9 mouse cellular contexts compared by ENCODE assay signal in genomic region chr1:155121977-155122939, GRCm38 (mm10). TPM values are rescaled to one million over a fixed set of nuclear protein-coding genes. Genes with fewer than 3 reads are reported as not detected.
DNase-seq lines count a peak whose midpoint lies in the region; ATAC-seq lines count a peak whose summit lies in the region.
"Had no signal": no experiment of that assay in that cellular context is flagged by ENCODE, and none has a peak within 500 bp of the region (broad histone marks: within the 10 kb centered on the region; RNA-seq: fewer than 3 reads in every experiment).

No protein-coding gene starts in this region.

- H3K4me2 ChIP-seq in lung, embryonic 16.5 days (ENCODE audit: low read depth, low read length), result peak overlapping the region; percentile 21

- no peaks in the 10 kb centered on the region for H3K27me3 ChIP-seq in lung, embryonic 16.5 days (ENCODE audit: control insufficient read depth, insufficient read depth, low read depth, low read length)
- H3K27me3 ChIP-seq: CH12.LX had no signal

- H3K4me1 ChIP-seq in lung, embryonic 16.5 days (replicated peaks; ENCODE audit: control insufficient read depth, insufficient read depth, low read length), result peaks cover 2% of the 10 kb centered on the region; the same call in 1 of the 2 replicates

- intact Hi-C loops in heart, postnatal 14 days (cut with DNase I), result no loop called here

- DNase-seq in adrenal gland, postnatal 14 days, result peak; percentile 80
- no peak for DNase-seq in adrenal gland, adult 8-10 months
- peak; percentile 22 for DNase-seq in 416B (ENCODE audit: low read depth)
- peak; percentile 70 to 79 for DNase-seq in cerebellum, postnatal 36 days
- DNase-seq in heart, postnatal 14 days, result peak; percentile 77 to 87
- DNase-seq in embryo, embryonic 9.5 days (ENCODE audit: extremely low spot score), result no peak

- H3K9me3 ChIP-seq in lung, embryonic 16.5 days (ENCODE audit: control insufficient read depth, low read length), result no peaks in the 10 kb centered on the region

- H3K27ac ChIP-seq in lung, embryonic 16.5 days (ENCODE audit: low read length), result peak overlapping the region; percentile 84

- ATAC-seq in lung, embryonic 16.5 days (ENCODE audit: low read depth), result peak; percentile 97
- ATAC-seq in erythroid progenitor cell, adult 5-6 weeks (replicated peaks; ENCODE audit: low FRiP score, poor library complexity, severe bottlenecking), result no peak

- no peak overlapping the region for H3K4me3 ChIP-seq in lung, embryonic 16.5 days (ENCODE audit: low read length)

- 49% methylated on average over 21 of the region's 21 CpGs for WGBS in lung, embryonic 16.5 days

- H3K9ac ChIP-seq in lung, embryonic 16.5 days (ENCODE audit: low read length), result no peak overlapping the region

- H3K36me3 ChIP-seq in lung, embryonic 16.5 days (ENCODE audit: control insufficient read depth, insufficient read depth, low read length), result no peaks in the 10 kb centered on the region

RNA-seq across cellular contexts. Expression of gene Ier5, which starts 22.8 kb away (rescaled TPM):
- 11.1 and 12.9 TPM in 2 replicates for total RNA-seq in adrenal gland, postnatal 14 days (2021)
- 10 to 100 TPM in 3 of 4 experiments, 1 to 10 TPM in 1; 7.8 to 11.9 (median 11.2) TPM for total RNA-seq in adrenal gland, adult 8-10 months (2022)
- total RNA-seq in heart, postnatal 14 days (2021), result 10 to 100 TPM; 13.6 to 15.4 TPM
- polyA plus RNA-seq in lung, embryonic 16.5 days (2015; fragmentation: Nextera tagmentation; extraction: Ambion mirVana), result 4.3 and 4.5 TPM in 2 replicates
- 13.7 and 15.9 TPM in 2 replicates for total RNA-seq in erythroid progenitor cell, adult 5-6 weeks (2015; ENCODE audit: low replicate concordance)
- 11.3 and 13.9 TPM in 2 replicates for total RNA-seq in erythroid progenitor cell, adult 5-6 weeks (2017; ENCODE audit: low replicate concordance)

RNA-seq across cellular contexts. Expression of gene Mr1, which starts 24.4 kb away (rescaled TPM):
- total RNA-seq in adrenal gland, postnatal 14 days (2021), result 13.8 and 17.2 TPM in 2 replicates
- 10 to 100 TPM; 34.4 to 41.2 (median 40.1) TPM for total RNA-seq in adrenal gland, adult 8-10 months (2022)
- 1 to 10 TPM; 8.1 to 9.2 TPM for total RNA-seq in heart, postnatal 14 days (2021)
- 13.9 and 14.0 TPM in 2 replicates for polyA plus RNA-seq in lung, embryonic 16.5 days (2015; fragmentation: Nextera tagmentation; extraction: Ambion mirVana)
- total RNA-seq in erythroid progenitor cell, adult 5-6 weeks (2015; ENCODE audit: low replicate concordance), result 2.1 TPM in 1 of 2 replicates, not detected in the other
- total RNA-seq in erythroid progenitor cell, adult 5-6 weeks (2017; ENCODE audit: low replicate concordance), result 1.1 and 2.4 TPM in 2 replicates

RNA-seq across cellular contexts. Expression of gene Stx6, which starts 36.3 kb away (rescaled TPM):
- total RNA-seq in adrenal gland, postnatal 14 days (2021), result 48.4 and 59.5 TPM in 2 replicates
- 10 to 100 TPM; 51.1 to 58.4 (median 54.2) TPM for total RNA-seq in adrenal gland, adult 8-10 months (2022)
- total RNA-seq in heart, postnatal 14 days (2021), result 10 to 100 TPM; 32.1 to 35.9 TPM
- polyA plus RNA-seq in lung, embryonic 16.5 days (2015; fragmentation: Nextera tagmentation; extraction: Ambion mirVana), result 72.8 and 75.5 TPM in 2 replicates
- 5.0 and 5.4 TPM in 2 replicates for total RNA-seq in erythroid progenitor cell, adult 5-6 weeks (2015; ENCODE audit: low replicate concordance)
- total RNA-seq in erythroid progenitor cell, adult 5-6 weeks (2017; ENCODE audit: low replicate concordance), result 1.8 and 3.3 TPM in 2 replicates

Comparison
In these comparisons a context has a peak if more than half of its experiments do, and no peak if none do; other contexts are left out.
1. DNase-seq: peak in adrenal gland, postnatal 14 days (single experiment), 416B (single experiment), cerebellum, postnatal 36 days (2 of 2) and heart, postnatal 14 days (2 of 2); none in adrenal gland, adult 8-10 months (single experiment) and embryo, embryonic 9.5 days (single experiment).